Mouse (Mus musculus) myocyte (in vitro differentiated cells): ENCODE results near the gene Hes3. TPM values are rescaled to one million over a fixed set of nuclear protein-coding genes. Genes with fewer than 3 reads are reported as not detected.

Experiments used
- H3K27me3 ChIP-seq: one replicate; pipeline ENCODE4 v1.6.1; 2011; ENCODE audit not compliant: control insufficient read depth, insufficient read depth, insufficient read length
- H3K36me3 ChIP-seq: one replicate; pipeline ENCODE4 v1.6.1; 2011; ENCODE audit not compliant: control insufficient read depth, insufficient read depth
- H3K4me2 ChIP-seq: one replicate; pipeline ENCODE4 v1.6.1; 2011; ENCODE audit warnings: low read depth, control low read depth
- H3K4me3 ChIP-seq: one replicate; pipeline ENCODE4 v1.5.1; 2011; ENCODE audit warnings: mild to moderate bottlenecking, control low read depth, moderate library complexity
- H3K79me2 ChIP-seq: one replicate; pipeline ENCODE4 v1.6.1; 2011; ENCODE audit not compliant: control insufficient read depth, insufficient read depth
- H3ac ChIP-seq: one replicate; pipeline ENCODE4 v1.6.1; 2011; ENCODE audit not compliant: control insufficient read depth, insufficient read length
- CEBPB ChIP-seq: IDR thresholded peaks from 2 replicates; pipeline ENCODE4 v1.6.1; 2011; ENCODE audit warnings: mild to moderate bottlenecking, moderate library complexity; ENCODE audit not compliant: poor library complexity, insufficient read depth, severe bottlenecking
- E2F4 ChIP-seq: IDR thresholded peaks from one replicate; pipeline ENCODE4 v1.6.1; 2011; ENCODE audit warnings: mild to moderate bottlenecking, control low read depth, moderate library complexity; ENCODE audit not compliant: insufficient read depth
- MAX ChIP-seq: IDR thresholded peaks from one replicate; pipeline ENCODE4 v1.6.1; 2011; ENCODE audit warnings: low read depth, mild to moderate bottlenecking, control low read depth
- MYOD1 ChIP-seq, 3 experiments: IDR thresholded peaks; one replicate each; pipeline ENCODE4 v1.6.1; 2011; ENCODE audit warnings: control low read depth in 2 of 3, low read depth in 2 of 3, mild to moderate bottlenecking in 2 of 3, moderate library complexity in 1 of 3; ENCODE audit not compliant: insufficient read length in 2 of 3, control insufficient read depth in 1 of 3
- MYOG ChIP-seq, 3 experiments: IDR thresholded peaks; one replicate each; pipeline ENCODE4 v1.6.1; 2011; ENCODE audit warnings: control low read depth in 2 of 3, low read depth in 2 of 3, mild to moderate bottlenecking in 2 of 3; ENCODE audit not compliant: insufficient read length in 2 of 3, control insufficient read depth in 1 of 3, insufficient read depth in 1 of 3
- POLR2A ChIP-seq: IDR thresholded peaks from one replicate; pipeline ENCODE4 v1.6.1; 2011; ENCODE audit warnings: low read depth, mild to moderate bottlenecking, control low read depth, moderate library complexity; ENCODE audit not compliant: insufficient read length
- POLR2AphosphoS2 ChIP-seq: IDR thresholded peaks from one replicate; pipeline ENCODE4 v1.6.1; 2011; ENCODE audit warnings: low read depth, control low read depth; ENCODE audit not compliant: insufficient read length
- REST ChIP-seq: IDR thresholded peaks from one replicate; pipeline ENCODE4 v1.6.1; 2011; ENCODE audit warnings: mild to moderate bottlenecking, control low read depth, moderate library complexity; ENCODE audit not compliant: insufficient read depth, insufficient read length
- SRF ChIP-seq: IDR thresholded peaks from one replicate; pipeline ENCODE4 v1.6.1; 2011; ENCODE audit warnings: low read depth; ENCODE audit not compliant: control insufficient read depth, insufficient read length
- TCF12 ChIP-seq: IDR thresholded peaks from one replicate; pipeline ENCODE4 v1.6.1; 2011; ENCODE audit warnings: mild to moderate bottlenecking, control low read depth; ENCODE audit not compliant: poor library complexity, insufficient read depth, severe bottlenecking
- TCF3 ChIP-seq: IDR thresholded peaks from one replicate; pipeline ENCODE4 v1.6.1; 2011; ENCODE audit warnings: low read depth, control low read depth; ENCODE audit not compliant: insufficient read length
- USF1 ChIP-seq: IDR thresholded peaks from one replicate; pipeline ENCODE4 v1.6.1; 2011; ENCODE audit warnings: low read depth, mild to moderate bottlenecking, control low read depth, moderate library complexity
- polyA plus RNA-seq: library from polyadenylated mRNA; unstranded; fragments of >200 nt; fragmentation: generic; extraction: Trizol; gene quantifications from one replicate; pipeline ENCODE4 v1.2.1, GENCODE M21; 2012; ENCODE audit warnings: missing spikeins

Hes3 gene
- polyA plus RNA-seq, 1 experiment = 0.02 TPM

DNA sequence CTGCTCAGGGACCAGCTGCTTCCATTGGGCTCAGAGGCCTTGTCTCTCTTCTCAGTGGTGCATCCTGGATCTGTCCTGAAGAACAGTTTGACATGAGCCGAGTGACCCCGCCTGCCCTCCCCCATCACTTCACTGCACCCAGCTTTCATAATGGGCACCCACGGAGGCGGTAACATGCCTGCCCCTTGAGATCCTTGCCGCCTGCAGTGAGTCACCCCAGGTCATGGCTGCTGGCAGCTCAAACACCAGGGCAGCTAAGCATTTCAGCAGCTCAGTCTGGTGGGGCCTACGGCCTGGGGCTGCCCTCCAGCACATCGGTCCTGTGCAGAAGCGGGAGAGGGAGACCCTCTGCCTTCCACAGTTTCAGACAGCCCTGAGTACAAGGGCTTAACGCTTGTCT, 16.1 kb upstream of the Hes3 start:
- H3K4me2 ChIP-seq = no peak overlapping the region
- no peaks in the 10 kb centered on the region for H3K36me3 ChIP-seq
- no peak overlapping the region for H3ac ChIP-seq
- no peaks in the 10 kb centered on the region for H3K27me3 ChIP-seq
- no peak overlapping the region for H3K4me3 ChIP-seq
- TF ChIP-seq USF1 = no peak
- TF ChIP-seq REST = no peak
- TF ChIP-seq POLR2A = no peak
- TF ChIP-seq TCF3 = no peak
- TF ChIP-seq MYOG (IDR thresholded peaks at IDR 0.05; ENCODE audit: control insufficient read depth in 1 of 3, insufficient read depth in 1 of 3, insufficient read length in 2 of 3, low read depth in 2 of 3) = no peak
- TF ChIP-seq MAX = no peak
- TF ChIP-seq SRF = no peak
- TF ChIP-seq TCF12 = no peak
- no peak for TF ChIP-seq CEBPB
- no peak for TF ChIP-seq MYOD1 (IDR thresholded peaks at IDR 0.05; ENCODE audit: control insufficient read depth in 1 of 3, insufficient read length in 2 of 3, low read depth in 2 of 3)
- no peaks in the 10 kb centered on the region for H3K79me2 ChIP-seq

DNA sequence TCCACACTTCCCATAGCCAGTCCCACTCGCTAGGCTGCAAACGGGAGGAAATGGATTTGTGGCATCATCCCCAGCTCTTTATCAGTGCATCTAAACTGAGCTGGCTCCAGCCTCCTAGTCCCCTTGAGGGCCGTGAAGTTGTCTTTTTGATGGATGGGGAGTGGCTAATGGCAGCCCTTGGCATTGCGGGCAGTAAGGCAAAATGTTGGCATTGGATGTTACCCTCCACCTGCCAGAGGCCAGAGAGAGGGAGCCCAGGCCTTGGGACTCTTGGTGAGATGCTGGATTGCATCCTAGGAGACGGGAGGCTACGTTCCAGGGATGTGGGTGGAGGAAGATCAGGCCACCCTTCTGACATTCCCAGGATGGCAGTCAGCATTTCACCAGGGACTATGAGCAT, 14.5 kb upstream of the Hes3 start:
- H3K4me2 ChIP-seq = no peak overlapping the region
- H3K79me2 ChIP-seq = no peaks in the 10 kb centered on the region
- no peak for TF ChIP-seq TCF3
- TF ChIP-seq POLR2AphosphoS2 = no peak
- TF ChIP-seq SRF = no peak
- no peak for TF ChIP-seq MAX
- no peak for TF ChIP-seq E2F4
- no peak for TF ChIP-seq MYOD1 (IDR thresholded peaks at IDR 0.05; ENCODE audit: control insufficient read depth in 1 of 3, insufficient read length in 2 of 3, low read depth in 2 of 3)
- TF ChIP-seq USF1 = no peak
- no peak for TF ChIP-seq REST
- no peak for TF ChIP-seq MYOG (IDR thresholded peaks at IDR 0.05; ENCODE audit: control insufficient read depth in 1 of 3, insufficient read depth in 1 of 3, insufficient read length in 2 of 3, low read depth in 2 of 3)
- no peak for TF ChIP-seq CEBPB
- TF ChIP-seq POLR2A = no peak
- TF ChIP-seq TCF12 = no peak
- H3K4me3 ChIP-seq = no peak overlapping the region
- H3ac ChIP-seq = no peak overlapping the region
- H3K27me3 ChIP-seq = no peaks in the 10 kb centered on the region
- no peaks in the 10 kb centered on the region for H3K36me3 ChIP-seq

DNA sequence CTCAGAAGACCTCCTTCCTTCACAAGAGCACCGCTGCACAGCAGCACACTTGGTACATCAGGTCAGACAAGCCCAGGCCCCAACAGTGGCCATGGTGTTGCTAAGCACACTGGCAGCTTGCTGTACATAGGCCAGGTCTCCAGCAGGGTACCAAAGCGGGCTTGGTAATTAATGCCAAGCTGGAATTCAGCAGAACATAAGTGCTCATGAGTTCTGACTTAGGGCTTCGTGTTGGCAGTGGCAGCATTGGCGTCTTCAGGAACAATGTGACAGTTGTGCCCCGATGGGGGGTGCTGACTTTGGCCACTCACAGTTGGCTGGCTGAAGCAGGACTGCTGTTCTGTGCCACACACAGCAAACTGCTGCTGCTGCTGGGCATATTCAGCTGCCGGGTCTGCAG, 13.2 kb upstream of the Hes3 start:
- no peak for TF ChIP-seq POLR2A
- TF ChIP-seq MAX = no peak
- no peak for TF ChIP-seq CEBPB
- no peak for TF ChIP-seq MYOD1 (IDR thresholded peaks at IDR 0.05; ENCODE audit: control insufficient read depth in 1 of 3, insufficient read length in 2 of 3, low read depth in 2 of 3)
- TF ChIP-seq TCF3 = no peak
- TF ChIP-seq E2F4 = no peak
- no peak for TF ChIP-seq MYOG (IDR thresholded peaks at IDR 0.05; ENCODE audit: control insufficient read depth in 1 of 3, insufficient read depth in 1 of 3, insufficient read length in 2 of 3, low read depth in 2 of 3)
- no peak for TF ChIP-seq USF1
- TF ChIP-seq SRF = no peak
- TF ChIP-seq TCF12 = no peak
- TF ChIP-seq REST = no peak
- no peak for TF ChIP-seq POLR2AphosphoS2
- no peak overlapping the region for H3ac ChIP-seq
- no peaks in the 10 kb centered on the region for H3K36me3 ChIP-seq
- no peaks in the 10 kb centered on the region for H3K79me2 ChIP-seq
- no peak overlapping the region for H3K4me3 ChIP-seq
- no peaks in the 10 kb centered on the region for H3K27me3 ChIP-seq
- H3K4me2 ChIP-seq = no peak overlapping the region

DNA sequence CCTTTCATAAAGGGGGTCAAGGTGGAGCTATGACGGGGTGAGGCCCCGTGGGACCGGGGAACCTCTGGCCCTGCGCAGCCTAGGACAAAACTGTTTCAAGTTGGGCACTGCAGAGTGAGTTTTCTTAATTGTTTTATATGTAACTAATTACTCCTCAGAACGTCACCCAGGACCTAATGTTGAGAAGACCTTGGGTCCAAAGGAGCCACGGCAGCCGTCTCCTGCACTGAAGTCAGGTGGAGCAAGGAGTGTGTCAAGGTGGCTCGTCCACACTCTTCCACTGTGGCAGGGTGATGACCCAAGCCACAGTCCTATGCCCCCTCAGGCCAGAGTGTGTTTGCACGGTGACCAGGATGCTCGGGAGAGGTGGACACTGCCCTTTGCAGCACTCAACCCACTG, 11.7 kb upstream of the Hes3 start:
- Histone ChIP-seq H3K79me2 (peaks cover 5% of the 10 kb centered on the region), H3K4me3 (no peak overlapping the region), H3K27me3 (no peaks in the 10 kb centered on the region), H3K36me3 (no peaks in the 10 kb centered on the region), H3ac (no peak overlapping the region), H3K4me2 (no peak overlapping the region)
- TF ChIP-seq POLR2AphosphoS2 (no peak), MAX (no peak), CEBPB (no peak), TCF3 (no peak), SRF (no peak), MYOG (IDR thresholded peaks at IDR 0.05; ENCODE audit: control insufficient read depth in 1 of 3, insufficient read depth in 1 of 3, insufficient read length in 2 of 3, low read depth in 2 of 3) (no peak), USF1 (no peak), REST (no peak), E2F4 (no peak), MYOD1 (IDR thresholded peaks at IDR 0.05; ENCODE audit: control insufficient read depth in 1 of 3, insufficient read length in 2 of 3, low read depth in 2 of 3) (no peak), TCF12 (no peak)

DNA sequence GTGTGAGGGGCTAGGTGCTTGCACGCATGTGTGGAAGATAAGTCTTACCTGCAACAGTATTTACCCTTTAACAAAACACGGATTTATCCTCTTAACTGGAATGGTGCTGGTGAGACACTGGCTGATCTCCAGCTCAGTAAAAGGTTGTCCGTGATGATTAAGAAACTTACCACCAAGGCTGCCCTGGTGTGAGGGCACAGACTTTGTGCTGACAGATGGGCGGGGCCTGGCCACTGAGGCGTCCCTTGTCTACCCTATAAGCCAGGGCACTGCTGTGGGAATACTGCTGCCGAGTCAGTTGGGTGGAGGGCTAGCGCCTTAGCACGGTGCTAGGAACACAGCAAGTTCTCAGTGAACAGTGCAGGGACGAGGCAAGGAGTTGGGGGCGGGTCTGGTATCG, 10.6 kb upstream of the Hes3 start:
- H3K4me2 ChIP-seq = no peak overlapping the region
- no peak overlapping the region for H3ac ChIP-seq
- peaks cover 10% of the 10 kb centered on the region for H3K79me2 ChIP-seq
- no peak overlapping the region for H3K4me3 ChIP-seq
- no peaks in the 10 kb centered on the region for H3K36me3 ChIP-seq
- TF ChIP-seq TCF3 = no peak
- TF ChIP-seq MYOG (IDR thresholded peaks at IDR 0.05; ENCODE audit: control insufficient read depth in 1 of 3, insufficient read depth in 1 of 3, insufficient read length in 2 of 3, low read depth in 2 of 3) = no peak
- no peak for TF ChIP-seq POLR2AphosphoS2
- TF ChIP-seq POLR2A = no peak
- no peak for TF ChIP-seq MYOD1 (IDR thresholded peaks at IDR 0.05; ENCODE audit: control insufficient read depth in 1 of 3, insufficient read length in 2 of 3, low read depth in 2 of 3)
- TF ChIP-seq REST = no peak
- no peak for TF ChIP-seq USF1
- TF ChIP-seq E2F4 = no peak
- no peak for TF ChIP-seq TCF12
- no peak for TF ChIP-seq SRF
- TF ChIP-seq MAX = no peak
- TF ChIP-seq CEBPB = no peak
- H3K27me3 ChIP-seq = no peaks in the 10 kb centered on the region
